ENCODE assay signal across 30 mouse cellular contexts in genomic region chr12:12289636-12290035, GRCm38 (mm10). TPM values are rescaled to one million over a fixed set of nuclear protein-coding genes. Genes with fewer than 3 reads are reported as not detected.
DNase-seq lines count a peak whose midpoint lies in the region; ATAC-seq and TF ChIP-seq lines count a peak whose summit lies in the region.
"Had no signal": no experiment of that assay in that cellular context is flagged by ENCODE, and none has a peak within 500 bp of the region (broad histone marks: within the 10 kb centered on the region; RNA-seq: fewer than 3 reads in every experiment).

No protein-coding gene starts in this region.

- no peak overlapping the region for H3K4me3 ChIP-seq in thymus, adult 2 months (ENCODE audit: control insufficient read depth, insufficient read depth, low read length)
- no peak overlapping the region for H3K4me3 ChIP-seq in gastrocnemius, adult 2 months
- H3K4me3 ChIP-seq: erythroblast, embryonic 14.5 days; heart, adult 2 months; heart, embryonic 12.5 days; hindbrain, embryonic 15.5 days; intestine, embryonic 15.5 days; limb, embryonic 10.5 days; limb, embryonic 15.5 days; liver, embryonic 13.5 days; megakaryocyte, embryonic 14.5 days; midbrain, embryonic 12.5 days; myocyte; neural tube, embryonic 13.5 days had no signal

- H3K4me1 ChIP-seq in thymus, adult 2 months (replicated peaks; ENCODE audit: control insufficient read depth, insufficient read depth, low read length) = peaks cover 15% of the 10 kb centered on the region
- H3K4me1 ChIP-seq: liver, embryonic 13.5 days had no signal

- no peak for TF ChIP-seq POLR2A in thymus, adult 2 months (IDR thresholded peaks at IDR 0.05; ENCODE audit: control insufficient read depth, extremely low read depth, insufficient read depth, low read length, poor library complexity)

- 29% methylated on average over 3 of the region's 3 CpGs for WGBS in thymus, adult 2 months

- peak; percentile 78 for ATAC-seq in activated CD4-positive, CD25-positive, alpha-beta regulatory T cell, adult 4 months
- ATAC-seq: intestine, embryonic 15.5 days; lung, postnatal 0 days; Patski had no signal

- peak; percentile 89 for DNase-seq in heart, adult 11 months
- DNase-seq in heart, postnatal 25 days (ENCODE audit: low spot score) = no peak
- peak; percentile 15 for DNase-seq in thymus, postnatal 25 days
- DNase-seq in thymus, adult 2 months = no peak
- no peak for DNase-seq in urinary bladder, adult 18-20 months (ENCODE audit: low spot score in 2 of 2)
- DNase-seq in gastrocnemius, adult 2 months = no peak
- DNase-seq: adrenal gland, postnatal 25 days; cerebellum, adult 18-20 months; cerebellum, postnatal 10 days; gastrocnemius, postnatal 25 days; heart, adult 2 months; kidney, adult 8-10 months; kidney, postnatal 25 days; liver, embryonic 13.5 days; lung, adult 18-20 months; lung, postnatal 4 days; thymus, postnatal 36 days had no signal

- no peak overlapping the region for H3K27ac ChIP-seq in thymus, adult 2 months (ENCODE audit: control insufficient read depth, insufficient read depth, low read length)
- H3K27ac ChIP-seq in gastrocnemius, adult 2 months = no peak overlapping the region
- H3K27ac ChIP-seq: heart, adult 2 months; hindbrain, embryonic 15.5 days; intestine, embryonic 15.5 days; limb, embryonic 10.5 days; limb, embryonic 15.5 days; liver, embryonic 13.5 days; midbrain, embryonic 12.5 days; neural tube, embryonic 13.5 days had no signal

- intact Hi-C loops in heart, postnatal 25 days (cut with DNase I) = no loop called here
- intact Hi-C loops in gastrocnemius, adult 2 months (cut with DNase I) = no loop called here

- no peaks in the 10 kb centered on the region for H3K27me3 ChIP-seq in thymus, adult 2 months (ENCODE audit: control insufficient read depth, insufficient read depth, low read length)
- H3K27me3 ChIP-seq: heart, embryonic 12.5 days; hindbrain, embryonic 15.5 days; intestine, embryonic 15.5 days; limb, embryonic 15.5 days; liver, embryonic 13.5 days; megakaryocyte, embryonic 14.5 days; midbrain, embryonic 12.5 days; neural tube, embryonic 13.5 days; Patski had no signal

- no peak for TF ChIP-seq CTCF in thymus, adult 2 months (IDR thresholded peaks at IDR 0.05; ENCODE audit: borderline replicate concordance, control insufficient read depth, extremely low read depth, insufficient read depth, low read length, poor library complexity)
- TF ChIP-seq CTCF in gastrocnemius, adult 2 months (IDR thresholded peaks at IDR 0.05) = no peak

- no peaks in the 10 kb centered on the region for H3K36me3 ChIP-seq in thymus, adult 2 months (ENCODE audit: control insufficient read depth, insufficient read depth, low read length)
- H3K36me3 ChIP-seq: heart, embryonic 12.5 days; hindbrain, embryonic 15.5 days; intestine, embryonic 15.5 days; limb, embryonic 10.5 days; limb, embryonic 15.5 days; liver, embryonic 13.5 days; midbrain, embryonic 12.5 days; neural tube, embryonic 13.5 days had no signal

RNA-seq across cellular contexts. Expression of gene Fam49a, which starts 27.7 kb away (rescaled TPM):
- total RNA-seq in heart, postnatal 25 days (2021) = 1 to 10 TPM; 9.5 to 10.0 TPM
- polyA plus RNA-seq in thymus, adult 2 months (2012; rRNA removed) = 5.2 and 5.3 TPM in 2 replicates
- polyA plus RNA-seq in activated CD4-positive, CD25-positive, alpha-beta regulatory T cell, adult 4 months (2017; shearing (Covaris generic)) = 10 to 100 TPM; 39.5 to 44.9 TPM
- total RNA-seq in gastrocnemius, adult 2 months (2021) = 1 to 10 TPM; 5.5 to 6.3 TPM
- polyA plus RNA-seq: myocyte had no signal

Comparison
In these comparisons a context has a peak if more than half of its experiments do, and no peak if none do; other contexts are left out.
1. DNase-seq: peak in heart, adult 11 months (single experiment) and thymus, postnatal 25 days (single experiment); none in heart, postnatal 25 days (single experiment), thymus, adult 2 months (single experiment), urinary bladder, adult 18-20 months (0 of 2) and gastrocnemius, adult 2 months (single experiment).